Mouse (Mus musculus): ENCODE results near the gene Stt3a. TPM values are rescaled to one million over a fixed set of nuclear protein-coding genes. Genes with fewer than 3 reads are reported as not detected.

Gene Stt3a
- total RNA-seq (2021): 100 to 1,000 TPM; 299 to 300 TPM
- long read RNA-seq, experiment 1, full-length matches to known transcripts: 84 of 107 reads
- long read RNA-seq, experiment 1, partial matches to known transcripts: 19 of 107 reads
- long read RNA-seq, experiment 1, other reads (novel, unspliced or antisense): 4 of 107 reads
- long read RNA-seq, experiment 2, full-length matches to known transcripts: 51 of 56 reads
- long read RNA-seq, experiment 2, partial matches to known transcripts: 3 of 56 reads
- long read RNA-seq, experiment 2, other reads (novel, unspliced or antisense): 2 of 56 reads

DNA sequence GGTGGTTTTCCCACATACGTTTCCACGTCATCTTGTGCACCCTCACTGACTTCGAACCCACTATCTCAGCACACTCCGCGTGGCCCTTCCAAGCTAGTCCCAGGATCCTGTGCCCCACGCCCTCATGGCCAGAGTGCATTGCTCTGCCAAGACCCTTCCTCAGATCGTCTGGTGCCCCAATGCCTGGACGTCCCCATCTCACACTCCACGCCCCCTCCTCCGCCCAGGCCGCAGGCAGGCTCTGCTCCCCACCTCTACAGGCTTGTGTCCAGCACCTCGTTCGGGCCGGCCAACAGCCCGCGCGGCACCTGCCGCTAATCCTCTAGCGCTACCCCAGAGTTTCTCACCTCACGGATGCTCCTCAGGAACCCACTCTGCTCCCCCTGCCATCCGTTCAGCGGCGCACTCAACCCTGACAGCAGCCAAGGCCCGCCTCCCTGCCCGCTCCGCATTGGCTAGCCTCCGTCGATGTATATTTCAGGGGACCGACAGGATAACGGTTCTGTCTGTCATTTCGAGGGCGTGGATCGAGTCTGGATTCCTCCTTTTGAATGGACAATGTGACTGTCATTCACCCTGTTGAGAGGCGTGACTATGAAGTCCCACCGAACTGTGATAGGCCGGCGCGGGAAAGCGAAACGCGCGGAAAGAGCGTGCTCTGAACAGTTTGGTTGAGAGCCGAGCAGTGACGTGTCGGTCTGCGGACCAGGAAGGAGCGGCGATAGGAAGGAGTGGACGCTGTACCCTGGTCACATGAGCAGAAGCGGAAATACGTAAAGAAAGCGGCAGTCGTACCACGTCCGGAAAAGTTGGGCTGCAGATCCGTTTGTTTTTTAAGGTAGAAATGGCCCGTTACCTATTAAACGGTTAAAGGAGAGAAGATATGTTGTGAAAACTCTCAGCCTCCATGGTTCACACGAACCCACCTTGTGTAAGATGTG, at the start of gene Stt3a:
Gene Stt3a, minus strand, starts transcription at position 477 of the 941 bp plus-strand sequence.
- peak; percentile 98 to 99 for DNase-seq

DNA sequence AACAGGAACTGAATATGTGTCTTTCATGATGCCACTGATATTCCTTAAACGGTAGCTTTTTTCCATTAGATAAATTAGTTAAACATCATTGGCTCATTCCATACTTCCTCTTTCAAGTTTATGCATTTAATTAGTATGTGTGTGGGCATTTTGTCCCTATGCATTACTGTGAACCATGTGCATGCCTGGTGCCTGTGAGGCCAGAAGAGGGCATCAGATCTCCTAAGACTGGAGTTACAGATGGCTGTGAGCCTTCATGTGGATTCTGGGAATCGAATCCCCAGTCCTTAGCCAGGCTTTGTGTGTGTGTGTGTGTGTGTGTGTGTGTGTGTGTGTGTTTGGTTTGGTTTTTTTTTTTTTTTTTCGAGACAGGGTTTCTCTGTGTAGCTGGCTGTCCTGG, 47.0 kb upstream of the Stt3a start:
- no peak for DNase-seq

GRCm38 (mm10) chr9:36808126-36808785, 40.8 kb upstream of the Stt3a start:
- no peak for DNase-seq

DNA sequence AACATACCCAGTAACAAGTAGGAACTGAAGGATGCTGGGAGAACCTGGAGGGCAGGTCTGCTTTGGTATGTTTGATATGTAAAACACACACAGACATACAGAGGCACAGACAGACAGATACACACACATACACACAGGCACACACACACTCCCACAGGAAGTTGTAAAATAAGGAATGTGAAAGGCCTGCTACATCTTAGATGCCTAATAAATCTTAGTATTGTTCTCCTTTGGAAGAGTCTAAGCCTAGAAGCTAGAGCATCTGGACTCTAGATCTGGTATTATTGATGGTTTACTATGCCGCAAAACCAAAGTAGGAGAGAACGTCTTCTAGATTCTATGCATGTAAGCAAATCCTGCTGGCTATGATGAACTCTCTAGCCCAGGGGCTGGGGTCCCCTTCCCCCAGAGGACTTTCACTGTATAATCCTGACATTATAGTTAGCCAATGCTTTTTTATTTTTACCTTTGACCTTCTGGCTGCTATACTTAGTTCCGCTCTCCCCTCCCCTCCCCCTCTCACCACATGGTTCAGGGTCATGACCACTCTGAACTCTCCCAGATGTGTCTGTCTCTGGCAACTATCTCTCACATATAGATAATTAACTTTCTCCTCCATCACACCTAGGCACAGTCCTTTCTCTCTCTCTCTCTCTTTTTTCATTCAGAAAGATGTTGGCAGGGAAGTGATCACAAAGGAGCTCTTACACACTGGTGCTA, 37.9 kb upstream of the Stt3a start:
- DNase-seq: no peak

GRCm38 (mm10) chr9:36803926-36804325, 36.4 kb upstream of the Stt3a start:
- no peak for DNase-seq

- no peak for DNase-seq
Observed at GRCm38 (mm10) chr9:36803386-36803785, 35.9 kb upstream of the Stt3a start.

- no peak for DNase-seq
Observed at GRCm38 (mm10) chr9:36802951-36803350, 35.5 kb upstream of the Stt3a start.

- no peak for DNase-seq
Observed at GRCm38 (mm10) chr9:36801961-36802360, 34.5 kb upstream of the Stt3a start.

DNA sequence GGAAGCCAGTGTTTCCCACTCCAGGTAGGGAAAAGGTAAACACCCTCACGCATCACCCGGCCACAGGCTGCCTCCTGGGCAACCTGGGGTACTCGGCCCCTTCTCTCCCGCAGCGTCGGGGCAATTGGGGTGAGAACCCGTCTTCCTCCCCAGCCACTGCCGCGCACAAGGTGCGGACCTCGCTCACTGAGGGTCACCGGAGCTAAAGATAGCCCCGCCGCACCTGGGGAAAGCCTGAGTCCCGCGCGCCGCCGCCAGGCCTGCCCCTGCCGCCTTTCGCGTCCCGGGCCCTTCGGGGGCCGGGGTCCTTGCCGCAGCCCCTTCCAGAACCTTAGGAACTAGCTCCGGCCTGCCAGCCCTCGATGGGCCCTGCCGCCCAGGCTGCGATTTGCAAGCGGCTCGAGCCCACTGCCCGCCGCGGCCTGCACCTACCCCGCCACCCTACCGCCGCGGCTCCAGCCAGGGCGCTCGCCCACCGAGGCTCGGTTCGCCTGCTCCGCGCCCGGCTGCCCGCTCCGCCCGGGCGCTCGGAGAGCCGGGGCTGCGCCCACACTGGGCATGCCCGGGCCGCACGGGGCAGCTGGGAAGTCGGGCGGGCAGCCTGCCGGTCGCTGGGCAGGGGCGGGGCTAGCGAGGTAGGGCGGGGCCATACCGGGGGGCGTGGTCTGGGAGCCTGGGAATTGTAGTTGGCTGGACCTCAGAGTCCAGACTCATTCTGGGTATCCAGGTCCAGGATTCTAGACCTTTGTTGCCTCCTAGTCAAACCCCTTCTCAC, 29.5 kb upstream of the Stt3a start, which contains the start of gene Ei24:
Gene Ei24, minus strand, starts transcription at position 613 of the 775 bp plus-strand sequence.
- DNase-seq: peak; percentile 97 to 98

DNA sequence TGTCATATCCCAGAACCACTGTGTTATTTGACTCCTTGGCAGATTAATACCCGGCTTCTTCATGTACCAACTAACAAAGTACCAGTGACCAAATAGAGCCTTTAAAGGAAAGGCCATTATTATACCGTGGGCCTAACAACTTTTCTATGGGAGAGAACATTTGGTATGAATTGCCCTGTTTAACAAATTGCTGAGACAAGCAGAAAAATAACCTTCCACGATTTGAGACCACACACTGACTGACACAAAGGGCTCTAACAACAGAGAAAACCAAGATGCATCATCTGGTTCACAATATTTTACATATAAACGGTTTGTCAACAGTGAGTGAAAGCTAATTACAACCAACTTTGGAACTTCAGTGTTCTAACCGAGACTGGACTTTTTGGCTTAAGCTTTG, 28.7 kb upstream of the Stt3a start:
- DNase-seq: no peak

- DNase-seq: peak in 1 of 2 experiments; percentile 15
Observed at GRCm38 (mm10) chr9:36795556-36795955, 28.1 kb upstream of the Stt3a start.

GRCm38 (mm10) chr9:36794487-36794886, 27.0 kb upstream of the Stt3a start:
- no peak for DNase-seq

DNA sequence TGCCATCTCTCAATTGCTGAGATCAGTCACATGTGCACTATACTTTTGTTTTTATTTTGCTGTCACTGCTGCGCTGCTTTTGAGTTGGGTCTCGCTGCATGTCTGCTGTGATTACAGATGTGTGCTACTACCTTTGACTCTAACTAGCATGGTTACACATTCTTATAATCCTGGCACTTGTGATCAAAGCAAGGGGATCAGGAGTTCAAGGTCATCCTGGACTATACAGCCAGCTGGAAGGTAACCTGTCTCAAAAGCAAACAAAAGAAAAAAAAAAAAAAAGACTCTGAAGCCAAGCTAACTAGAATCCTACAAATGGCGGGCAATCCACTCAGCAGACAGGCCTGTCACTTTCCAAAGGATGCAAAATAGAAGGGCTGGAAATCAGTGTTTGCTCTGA, 24.7 kb upstream of the Stt3a start:
- no peak for DNase-seq

DNA sequence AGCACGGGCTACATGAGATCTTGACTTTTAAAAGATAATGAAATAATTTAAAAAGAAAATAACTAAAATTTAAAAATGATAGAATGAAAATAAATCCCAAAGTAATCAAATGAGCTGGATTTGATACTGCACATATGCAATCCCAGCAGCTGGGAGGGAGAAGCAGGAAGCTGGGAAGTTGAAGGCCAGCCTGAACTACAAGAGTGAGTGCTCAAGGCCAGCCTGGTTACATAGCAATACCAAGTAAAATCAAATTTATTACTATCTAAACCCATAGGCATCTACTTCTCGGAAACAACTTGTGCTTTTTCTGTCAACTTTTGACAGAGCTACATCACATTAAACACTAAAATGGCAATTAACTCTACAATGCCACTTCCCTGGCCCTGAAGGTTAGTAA, 16.4 kb upstream of the Stt3a start:
- peak; percentile 43 to 44 for DNase-seq

- DNase-seq: no peak
Observed at GRCm38 (mm10) chr9:36769048-36769413, 1.6 kb upstream of the Stt3a start.

DNA sequence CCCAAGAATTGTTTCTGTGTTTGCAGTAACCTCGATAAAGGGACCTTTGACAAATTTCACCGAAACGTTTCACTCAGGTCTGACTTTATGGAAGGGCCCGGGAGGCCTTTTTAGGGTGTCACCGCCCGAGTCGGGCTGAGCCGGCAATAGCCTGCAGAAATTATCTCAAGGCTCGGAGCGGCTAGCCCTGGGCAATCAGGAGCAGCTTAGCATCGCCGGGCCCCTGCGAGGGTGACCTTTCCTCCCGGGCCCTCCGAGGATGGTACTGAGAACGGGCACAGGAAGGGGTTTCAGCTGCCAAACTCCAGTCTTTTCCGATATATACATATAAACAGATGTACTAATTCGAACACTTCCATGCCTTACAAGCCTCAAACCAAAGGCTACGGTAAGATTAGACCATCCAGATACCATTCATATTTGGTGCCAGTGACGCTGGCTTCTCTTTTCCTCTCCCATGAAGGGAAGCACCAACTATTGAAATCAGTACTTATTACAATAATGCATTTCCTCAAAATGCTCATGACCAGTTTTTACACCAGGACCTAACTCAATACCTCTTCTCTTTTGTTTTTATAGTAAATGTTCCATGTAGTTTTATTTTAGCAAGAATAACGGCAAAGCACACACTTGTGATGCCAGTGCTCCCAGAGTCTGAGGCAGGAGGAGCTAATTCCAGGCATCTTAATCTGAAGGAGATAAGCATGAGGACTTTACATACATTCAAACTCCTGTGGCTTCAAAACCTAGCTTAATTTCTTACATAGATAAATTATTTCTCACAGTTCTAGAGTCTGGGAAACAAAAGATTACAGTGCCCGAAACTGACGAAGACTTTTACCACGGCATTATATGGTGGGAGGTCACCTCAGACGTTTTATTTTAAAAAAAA, 923 bp upstream of the Stt3a start:
- peak; percentile 57 to 72 for DNase-seq

GRCm38 (mm10) chr9:36764378-36764777, 3.1 kb downstream of the Stt3a start:
- DNase-seq: no peak

DNA sequence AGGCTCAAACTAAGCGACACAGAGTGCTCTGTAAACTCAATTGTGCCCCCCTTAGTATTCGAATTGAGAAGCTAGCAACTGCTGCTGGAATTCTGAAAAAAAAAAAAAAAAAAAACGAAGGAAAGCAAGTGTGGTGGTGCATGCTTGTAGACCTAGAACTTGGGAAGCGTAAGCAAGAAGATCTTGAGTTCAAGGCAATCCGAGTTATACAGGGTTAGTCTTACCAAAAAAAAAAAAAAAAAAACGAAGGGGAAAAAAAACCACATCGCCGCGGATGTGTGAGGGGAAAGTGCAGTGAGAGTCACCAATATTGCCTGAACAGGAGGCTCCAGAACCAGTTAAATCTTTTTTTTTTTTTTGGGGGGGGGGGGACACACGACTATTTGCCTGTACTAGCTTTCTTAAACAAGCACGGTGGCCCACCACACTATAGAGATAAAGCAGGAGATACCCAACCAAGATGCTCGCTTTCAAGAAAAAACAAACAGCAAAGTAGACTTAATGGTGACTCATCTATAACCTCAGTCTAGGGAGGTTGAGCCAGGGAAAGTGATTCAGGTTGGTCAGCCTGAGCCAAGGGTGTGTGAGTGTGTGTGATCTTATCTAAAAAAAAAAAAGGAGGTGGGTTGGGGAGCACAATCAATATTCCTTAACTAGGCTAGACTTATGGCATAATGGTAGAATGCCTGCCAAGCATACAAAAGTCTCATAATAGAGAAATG, 40.3 kb downstream of the Stt3a start, which contains the start of gene Chek1:
Gene Chek1, minus strand, starts transcription at position 32 of the 722 bp plus-strand sequence.
- peak; percentile 4 to 9 for DNase-seq
